In genomic region chr16:10655236-10655635, GRCm38 (mm10) we compare ENCODE assay signal across 20 mouse cellular contexts.
DNase-seq lines count a peak whose midpoint lies in the region; ATAC-seq and TF ChIP-seq lines count a peak whose summit lies in the region.
"Had no signal": no experiment of that assay in that cellular context is flagged by ENCODE, and none has a peak within 500 bp of the region (broad histone marks: within the 10 kb centered on the region; RNA-seq: fewer than 3 reads in every experiment).

No protein-coding gene starts in this region.

- H3K36me3 ChIP-seq in intestine, postnatal 0 days (ENCODE audit: control insufficient read depth, insufficient read depth) = no peaks in the 10 kb centered on the region
- H3K36me3 ChIP-seq in hindbrain, embryonic 14.5 days (replicated peaks; ENCODE audit: control insufficient read depth, insufficient read depth) = no peaks in the 10 kb centered on the region
- H3K36me3 ChIP-seq: embryonic facial prominence, embryonic 15.5 days; forebrain, embryonic 15.5 days; liver, embryonic 13.5 days; lung, embryonic 15.5 days had no signal

- peaks cover 12% of the 10 kb centered on the region for H3K4me1 ChIP-seq in intestine, postnatal 0 days (replicated peaks; ENCODE audit: control insufficient read depth, insufficient read depth, low read length)
- 0 out of 2 replicates have a peak, but pooled peaks cover 4% of the 10 kb centered on the region for H3K4me1 ChIP-seq in hindbrain, embryonic 14.5 days (replicated peaks; ENCODE audit: control insufficient read depth, insufficient read depth, low read length)

- H3K9ac ChIP-seq in intestine, postnatal 0 days (ENCODE audit: low read depth, low read length) = no peak overlapping the region
- no peak overlapping the region for H3K9ac ChIP-seq in hindbrain, embryonic 14.5 days
- H3K9ac ChIP-seq: embryonic facial prominence, embryonic 15.5 days; forebrain, embryonic 15.5 days; liver, embryonic 13.5 days; lung, embryonic 15.5 days had no signal

- WGBS in intestine, postnatal 0 days = 78% methylated on average over 3 of the region's 3 CpGs
- 91% methylated on average over 3 of the region's 3 CpGs for WGBS in hindbrain, embryonic 14.5 days

- no peak for TF ChIP-seq CTCF in left cerebral cortex, adult 2 months (IDR thresholded peaks at IDR 0.05)
- no peak for TF ChIP-seq CTCF in intestine, postnatal 0 days (IDR thresholded peaks at IDR 0.05; ENCODE audit: low read depth)

- no peaks in the 10 kb centered on the region for H3K27me3 ChIP-seq in intestine, postnatal 0 days (replicated peaks; ENCODE audit: control insufficient read depth, insufficient read depth, low read length)
- H3K27me3 ChIP-seq in hindbrain, embryonic 14.5 days (ENCODE audit: control insufficient read depth, insufficient read depth, low read length) = no peaks in the 10 kb centered on the region
- H3K27me3 ChIP-seq: embryonic facial prominence, embryonic 15.5 days; forebrain, embryonic 15.5 days; liver, embryonic 13.5 days; Patski had no signal

- H3K9me3 ChIP-seq in intestine, postnatal 0 days (ENCODE audit: control insufficient read depth) = no peaks in the 10 kb centered on the region
- no peaks in the 10 kb centered on the region for H3K9me3 ChIP-seq in hindbrain, embryonic 14.5 days (ENCODE audit: control insufficient read depth, low read length)
- H3K9me3 ChIP-seq: embryonic facial prominence, embryonic 15.5 days; forebrain, embryonic 15.5 days; liver, embryonic 13.5 days; lung, embryonic 15.5 days had no signal

- DNase-seq in frontal cortex, adult 2 months (ENCODE audit: extremely low spot score in 1 of 2, low spot score in 1 of 2) = no peak
- DNase-seq in left cerebral cortex, adult 2 months (ENCODE audit: extremely low spot score in 1 of 2, low spot score in 2 of 2) = no peak
- no peak for DNase-seq in left cerebral cortex, postnatal 14 days (ENCODE audit: low spot score in 2 of 2)
- DNase-seq in Muller cell, postnatal 12 days (ENCODE audit: inconsistent ontology term) = peak; percentile 31
- no peak for DNase-seq in hindbrain, embryonic 14.5 days (ENCODE audit: low spot score)
- DNase-seq in natural killer cell, adult 2 months (ENCODE audit: low spot score in 2 of 2) = no peak
- DNase-seq: adrenal gland, adult 8-10 months; gastrocnemius, postnatal 36 days; layer of hippocampus, postnatal 36 days; liver, embryonic 13.5 days; right cerebral cortex, postnatal 25 days had no signal

- 0 out of 2 replicates have a peak overlapping the region, but pooled peaks have one; percentile 17 for H3K4me2 ChIP-seq in intestine, postnatal 0 days (replicated peaks; ENCODE audit: low read depth)
- no peak overlapping the region for H3K4me2 ChIP-seq in hindbrain, embryonic 14.5 days (replicated peaks)
- H3K4me2 ChIP-seq: embryonic facial prominence, embryonic 15.5 days; forebrain, embryonic 15.5 days; liver, embryonic 13.5 days; lung, embryonic 15.5 days; midbrain, embryonic 11.5 days had no signal

- H3K27ac ChIP-seq in left cerebral cortex, adult 2 months = peak overlapping the region; percentile 81
- 0 out of 2 replicates have a peak overlapping the region, but pooled peaks have one; percentile 65 for H3K27ac ChIP-seq in intestine, postnatal 0 days (ENCODE audit: low read depth, low read length)
- H3K27ac ChIP-seq in hindbrain, embryonic 14.5 days = no peak overlapping the region
- H3K27ac ChIP-seq: embryonic facial prominence, embryonic 15.5 days; forebrain, embryonic 15.5 days; liver, embryonic 13.5 days; lung, embryonic 15.5 days; macrophage had no signal

- intact Hi-C loops in left cerebral cortex, adult 2 months (cut with DNase I) = no loop called here
- intact Hi-C loops in left cerebral cortex, postnatal 14 days (cut with DNase I) = no loop called here

- ATAC-seq in frontal cortex, adult (ENCODE audit: low TSS enrichment) = 0 out of 2 replicates have a peak, but pooled peaks have one; percentile 7
- ATAC-seq in intestine, postnatal 0 days = no peak
- no peak for ATAC-seq in hindbrain, embryonic 14.5 days (ENCODE audit: low FRiP score)
- ATAC-seq: forebrain, embryonic 15.5 days; hindbrain, embryonic 16.5 days; Patski had no signal

- no peak overlapping the region for H3K4me3 ChIP-seq in left cerebral cortex, adult 2 months
- H3K4me3 ChIP-seq in intestine, postnatal 0 days (ENCODE audit: low read depth, low read length) = no peak overlapping the region
- H3K4me3 ChIP-seq in hindbrain, embryonic 14.5 days (replicated peaks; ENCODE audit: low read length) = no peak overlapping the region
- H3K4me3 ChIP-seq: embryonic facial prominence, embryonic 15.5 days; forebrain, embryonic 15.5 days; liver, embryonic 13.5 days; lung, embryonic 15.5 days had no signal
